Mouse (Mus musculus): ENCODE data around the gene Fblim1.

DNA sequence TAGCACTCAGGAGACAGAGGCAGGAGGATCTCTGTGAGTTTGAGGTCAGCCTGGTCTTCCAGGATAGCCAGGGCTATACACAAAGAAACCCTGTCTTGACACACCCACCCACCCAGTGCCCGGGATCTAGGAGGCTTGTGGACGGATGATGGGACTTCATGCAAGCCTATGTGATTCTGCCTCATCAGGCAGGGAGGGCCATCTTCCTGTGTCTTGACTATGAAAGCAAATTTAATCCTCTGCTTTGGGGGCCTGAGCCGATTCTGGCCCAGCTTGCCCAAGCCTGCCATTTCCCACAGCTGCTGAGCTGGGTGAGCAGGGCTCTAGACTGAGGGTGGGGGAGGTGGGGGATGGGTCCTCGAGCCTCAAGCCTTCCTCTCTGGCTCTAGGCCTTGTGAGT, 2.0 kb downstream of the Fblim1 start:
- TF ChIP-seq CTCF (IDR thresholded peaks at IDR 0.05; ENCODE audit: extremely low read depth, insufficient read depth, insufficient read length, insufficient replicate concordance): no peak
- TF ChIP-seq POLR2A (IDR thresholded peaks at IDR 0.05; ENCODE audit: low read depth, low read length): no peak

All from spleen, adult 2 months (tissue).